Mouse (Mus musculus) hindbrain, embryonic 13.5 days (tissue): ENCODE data around the gene Tfap2b. TPM values are rescaled to one million over a fixed set of nuclear protein-coding genes. Genes with fewer than 3 reads are reported as not detected.

ENCODE experiments used
- ATAC-seq: fragments of 200-750 bp; cut with Nextera tagmentation; 2 replicates; pipeline ENCODE4 v1.8.0; 2017; ENCODE audit warnings: moderate TSS enrichment; ENCODE audit not compliant: low FRiP score
- H3K27ac ChIP-seq: fragments of 300-500 bp; sonication (generic); 2 replicates; pipeline ENCODE4 v1.5.1; 2015; ENCODE audit warnings: inconsistent platforms, mild to moderate bottlenecking, moderate library complexity
- H3K27me3 ChIP-seq: fragments of 300-500 bp; sonication (generic); 2 replicates; pipeline ENCODE4 v1.6.1; 2015; ENCODE audit warnings: mild to moderate bottlenecking, inconsistent platforms
- H3K36me3 ChIP-seq: fragments of 300-500 bp; sonication (generic); 2 replicates; pipeline ENCODE4 v1.6.1; 2015; ENCODE audit warnings: mild to moderate bottlenecking, inconsistent platforms
- H3K4me1 ChIP-seq: fragments of 300-500 bp; sonication (generic); replicated peaks from 2 replicates; pipeline ENCODE4 v1.6.1; 2015; ENCODE audit warnings: inconsistent platforms
- H3K4me2 ChIP-seq: fragments of 300-500 bp; sonication (generic); 2 replicates; pipeline ENCODE4 v1.6.1; 2015; ENCODE audit warnings: inconsistent platforms, mild to moderate bottlenecking, moderate library complexity
- H3K4me3 ChIP-seq: fragments of 300-500 bp; sonication (generic); 2 replicates; pipeline ENCODE4 v1.5.1; 2015; ENCODE audit warnings: mild to moderate bottlenecking, inconsistent platforms
- H3K9ac ChIP-seq: fragments of 300-500 bp; sonication (generic); 2 replicates; pipeline ENCODE4 v1.6.1; 2015; ENCODE audit warnings: mild to moderate bottlenecking, inconsistent platforms
- H3K9me3 ChIP-seq: fragments of 300-500 bp; sonication (generic); 2 replicates; pipeline ENCODE4 v1.6.1; 2016; ENCODE audit warnings: inconsistent platforms
- WGBS: fragments of 180-500 bp; shearing (Covaris S2); methylation state at CpG from one replicate; pipeline ENCODE4 v1.1.7; 2015; 5-methylcytosine and 5-hydroxymethylcytosine counted together
- polyA plus RNA-seq: library from polyadenylated mRNA; unstranded; fragments of >200 nt; fragmentation: Nextera tagmentation; extraction: Ambion mirVana; gene quantifications from 2 replicates; pipeline ENCODE4 v1.2.1, GENCODE M21; 2015

The Tfap2b gene
- polyA plus RNA-seq, 1 experiment from 2014 or later, result 103 TPM

DNA sequence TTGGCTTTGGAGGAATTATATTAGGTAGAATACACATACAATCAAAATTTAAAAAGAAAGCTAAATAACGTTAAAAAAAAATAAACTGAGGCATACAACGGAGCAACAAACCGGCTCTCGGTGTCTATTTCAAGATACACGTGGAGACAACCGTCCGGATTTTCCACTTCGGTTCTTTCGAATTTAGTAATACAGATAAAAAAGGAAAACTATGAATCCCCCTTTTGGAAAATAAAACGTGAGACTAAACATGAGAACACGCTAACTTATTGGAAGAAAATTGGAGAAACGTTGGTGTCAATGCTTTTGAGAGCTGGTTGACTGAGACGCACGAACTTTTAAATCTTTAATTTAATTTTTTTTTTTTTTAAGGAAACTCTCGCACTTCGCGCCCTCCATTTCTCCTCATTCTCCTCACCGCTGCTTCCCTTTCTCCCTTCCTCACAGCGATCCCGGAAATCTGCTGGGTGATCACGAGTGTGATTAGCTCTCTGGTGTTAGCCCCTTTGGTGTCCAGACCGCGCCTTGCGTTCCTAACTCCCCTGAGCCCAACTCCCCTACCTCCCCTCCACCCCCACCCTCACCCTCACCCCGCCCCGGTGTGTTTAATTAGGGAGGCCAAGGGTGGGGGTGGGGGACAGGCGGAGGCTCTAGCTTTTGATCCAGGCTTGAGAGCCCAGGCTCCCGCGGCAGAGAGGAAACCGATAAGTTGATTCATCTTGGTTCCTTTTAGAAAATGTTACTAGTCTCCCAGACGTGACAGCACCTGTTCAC is 25.9 kb downstream of the Tfap2b start:
- Histone ChIP-seq H3K4me3 (no peak overlapping the region), H3K27me3 (peaks cover 87% of the 10 kb centered on the region), H3K9me3 (no peaks in the 10 kb centered on the region), H3K9ac (no peak overlapping the region), H3K4me1 (peaks cover 10% of the 10 kb centered on the region; the same call in 1 of the 2 replicates), H3K36me3 (no peaks in the 10 kb centered on the region), H3K4me2 (no peak overlapping the region), H3K27ac (no peak overlapping the region)
- 4% methylated on average over 31 of the region's 31 CpGs for WGBS
- ATAC-seq, result no peak

DNA sequence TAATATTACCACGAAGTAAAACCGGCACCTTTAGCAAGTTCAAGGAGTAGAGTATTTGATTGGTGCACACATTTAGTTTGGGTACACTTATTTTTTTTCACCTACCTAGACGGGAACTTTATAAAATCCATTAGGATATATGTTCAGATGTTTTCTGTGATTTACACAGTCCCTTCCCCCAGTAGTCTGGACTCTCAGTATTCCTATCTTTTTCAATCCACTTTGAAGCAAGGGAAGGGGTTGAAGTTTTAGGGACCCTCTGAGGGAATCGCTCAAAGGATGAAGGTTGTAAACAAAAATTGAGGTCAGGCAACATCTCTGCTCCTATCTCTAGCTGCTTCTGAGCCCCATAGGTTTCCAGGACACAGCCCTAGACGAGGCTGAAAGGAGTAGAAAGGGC is 27.3 kb downstream of the Tfap2b start:
- no peak overlapping the region for H3K4me3 ChIP-seq
- no peak overlapping the region for H3K4me2 ChIP-seq
- no peaks in the 10 kb centered on the region for H3K9me3 ChIP-seq
- peaks cover 18% of the 10 kb centered on the region for H3K4me1 ChIP-seq
- peaks cover 89% of the 10 kb centered on the region for H3K27me3 ChIP-seq
- WGBS, result 3% methylated on average over 5 of the region's 5 CpGs
- no peak overlapping the region for H3K27ac ChIP-seq
- ATAC-seq, result no peak
- H3K9ac ChIP-seq, result no peak overlapping the region
- H3K36me3 ChIP-seq, result no peaks in the 10 kb centered on the region

- peaks cover 20% of the 10 kb centered on the region for H3K4me1 ChIP-seq
- no peak overlapping the region for H3K27ac ChIP-seq
- H3K27me3 ChIP-seq, result peaks cover 89% of the 10 kb centered on the region
- H3K9me3 ChIP-seq, result no peaks in the 10 kb centered on the region
- no peak overlapping the region for H3K4me2 ChIP-seq
- WGBS, result 3% methylated on average over 21 of the region's 21 CpGs
- H3K4me3 ChIP-seq, result no peak overlapping the region
- no peaks in the 10 kb centered on the region for H3K36me3 ChIP-seq
- ATAC-seq, result no peak
- no peak overlapping the region for H3K9ac ChIP-seq
These were observed 27.9 kb downstream of the Tfap2b start for GRCm38 (mm10) chr1:19236591-19236990.

DNA sequence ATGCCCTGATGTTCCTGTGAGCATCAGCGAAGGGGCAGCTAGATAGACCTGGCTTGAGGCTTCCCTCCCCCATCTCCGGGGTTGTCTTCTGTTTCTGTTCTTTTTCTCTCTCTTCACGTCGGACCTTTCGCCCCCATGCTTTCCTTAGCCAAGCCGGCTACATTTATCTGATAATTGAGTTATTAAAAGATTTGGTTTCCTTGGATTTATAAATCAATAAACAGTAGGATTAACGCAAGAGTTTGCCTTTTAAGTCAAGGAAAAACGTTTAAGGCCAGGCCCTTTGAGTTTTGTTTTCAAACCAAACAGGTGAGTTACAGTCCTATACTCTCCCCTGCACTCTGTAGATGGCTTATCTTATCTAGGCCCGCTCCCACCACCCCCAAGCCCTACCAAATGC is 28.3 kb downstream of the Tfap2b start:
- Histone ChIP-seq H3K9ac (no peak overlapping the region), H3K9me3 (no peaks in the 10 kb centered on the region), H3K27me3 (peaks cover 88% of the 10 kb centered on the region), H3K27ac (no peak overlapping the region), H3K36me3 (no peaks in the 10 kb centered on the region), H3K4me3 (no peak overlapping the region), H3K4me1 (peaks cover 23% of the 10 kb centered on the region), H3K4me2 (no peak overlapping the region)
- WGBS, result 11% methylated on average over 9 of the region's 9 CpGs
- ATAC-seq, result no peak

- no peak for ATAC-seq
- 7% methylated on average over 8 of the region's 8 CpGs for WGBS
- Histone ChIP-seq H3K9me3 (no peaks in the 10 kb centered on the region), H3K4me2 (no peak overlapping the region), H3K4me1 (peaks cover 24% of the 10 kb centered on the region), H3K36me3 (no peaks in the 10 kb centered on the region), H3K9ac (no peak overlapping the region), H3K27ac (no peak overlapping the region), H3K4me3 (no peak overlapping the region), H3K27me3 (peaks cover 88% of the 10 kb centered on the region)
These were observed 29.2 kb downstream of the Tfap2b start for GRCm38 (mm10) chr1:19237721-19238410.

DNA sequence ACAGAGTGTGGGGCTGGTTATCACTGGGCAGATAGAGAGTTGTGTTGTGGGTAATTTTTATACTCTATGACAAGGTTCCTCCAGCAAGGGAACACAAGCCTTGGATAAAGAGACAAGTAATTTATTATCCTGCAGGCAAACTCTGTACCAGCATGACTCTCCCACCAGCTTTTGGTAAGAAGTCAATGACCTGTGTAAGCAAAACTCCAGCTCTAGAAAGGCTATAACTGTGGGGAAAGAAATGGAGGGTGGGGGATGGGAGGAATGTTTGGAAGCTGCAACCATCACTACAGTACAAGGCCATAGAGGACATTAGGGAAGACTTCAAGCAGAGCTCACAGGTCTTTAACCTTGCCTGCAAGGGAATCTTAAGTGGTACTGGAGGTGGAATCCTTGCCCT is 31.3 kb downstream of the Tfap2b start:
- no peak overlapping the region for H3K27ac ChIP-seq
- ATAC-seq, result no peak

DNA sequence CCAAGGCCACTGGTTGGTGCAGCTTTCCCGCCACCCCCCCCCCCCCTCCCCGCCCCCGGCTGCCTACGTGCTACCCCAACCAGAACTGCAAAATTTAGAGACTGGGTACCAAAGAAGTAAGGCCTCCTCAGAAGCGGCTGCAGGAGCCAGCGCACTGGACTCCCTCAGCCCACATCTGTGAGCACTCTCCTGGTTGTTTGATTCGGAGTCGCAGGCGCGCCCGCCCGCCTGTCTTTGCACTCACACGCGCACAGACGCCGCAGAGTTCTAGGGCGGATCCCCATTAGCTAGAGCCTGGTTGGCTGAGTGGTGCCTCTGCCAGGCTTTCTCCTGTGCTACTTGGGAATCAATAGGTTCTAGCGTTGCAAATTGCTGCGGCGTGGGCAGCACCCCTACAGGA is 32.6 kb downstream of the Tfap2b start:
- Histone ChIP-seq H3K4me3 (peak overlapping the region; percentile 21), H3K4me2 (peak overlapping the region; percentile 46), H3K4me1 (peaks cover 36% of the 10 kb centered on the region), H3K27ac (no peak overlapping the region), H3K9ac (peak overlapping the region; percentile 49; the same call in 1 of the 2 replicates), H3K36me3 (no peaks in the 10 kb centered on the region), H3K9me3 (no peaks in the 10 kb centered on the region), H3K27me3 (peaks cover 72% of the 10 kb centered on the region)
- peak; percentile 52 for ATAC-seq
- WGBS, result under 1% methylated on average over 19 of the region's 20 CpGs

More for the DNA sequence above, 31.3 kb downstream of the Tfap2b start:
- Histone ChIP-seq H3K4me3 (no peak overlapping the region), H3K36me3 (no peaks in the 10 kb centered on the region), H3K9ac (no peak overlapping the region), H3K4me1 (peaks cover 30% of the 10 kb centered on the region), H3K9me3 (no peaks in the 10 kb centered on the region), H3K27me3 (peaks cover 84% of the 10 kb centered on the region), H3K4me2 (no peak overlapping the region)

GRCm38 (mm10) chr1:19242021-19242420 is 33.3 kb downstream of the Tfap2b start:
- H3K36me3 ChIP-seq, result no peaks in the 10 kb centered on the region
- no peak overlapping the region for H3K4me3 ChIP-seq
- no peak overlapping the region for H3K4me2 ChIP-seq
- ATAC-seq, result no peak
- no peaks in the 10 kb centered on the region for H3K9me3 ChIP-seq
- WGBS, result 4% methylated on average over 8 of the region's 8 CpGs
- peaks cover 31% of the 10 kb centered on the region for H3K4me1 ChIP-seq
- peaks cover 65% of the 10 kb centered on the region for H3K27me3 ChIP-seq
- no peak overlapping the region for H3K9ac ChIP-seq
- H3K27ac ChIP-seq, result no peak overlapping the region

- WGBS, result 13% methylated on average over 4 of the region's 4 CpGs
- Histone ChIP-seq H3K9me3 (no peaks in the 10 kb centered on the region), H3K4me1 (peaks cover 31% of the 10 kb centered on the region), H3K27me3 (peaks cover 43% of the 10 kb centered on the region), H3K9ac (no peak overlapping the region), H3K4me3 (no peak overlapping the region), H3K27ac (no peak overlapping the region), H3K36me3 (no peaks in the 10 kb centered on the region), H3K4me2 (no peak overlapping the region)
- peak; percentile 83 for ATAC-seq
These were observed 36.3 kb downstream of the Tfap2b start for GRCm38 (mm10) chr1:19245032-19245431.

DNA sequence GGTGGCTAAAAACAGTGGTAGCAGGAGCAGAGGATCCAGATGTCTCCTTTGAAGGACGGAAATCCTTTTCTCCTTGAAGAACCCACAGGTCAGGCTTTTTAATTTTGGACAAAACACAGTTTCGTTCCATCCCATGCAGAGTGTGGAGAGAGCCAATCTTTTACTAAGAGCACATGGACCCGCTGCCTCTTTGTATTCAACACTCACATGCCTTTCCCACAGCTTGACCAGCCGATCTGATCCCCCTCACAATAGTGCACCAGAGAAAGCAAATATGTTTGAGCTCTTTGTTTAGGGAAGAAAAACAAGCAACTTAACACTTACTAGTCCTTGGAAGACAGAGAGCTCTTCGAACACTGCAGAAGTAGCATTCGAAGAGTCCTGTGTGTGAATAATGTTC is 42.6 kb downstream of the Tfap2b start:
- no peak overlapping the region for H3K4me2 ChIP-seq
- H3K27ac ChIP-seq, result no peak overlapping the region
- no peak for ATAC-seq
- no peaks in the 10 kb centered on the region for H3K36me3 ChIP-seq
- H3K27me3 ChIP-seq, result 0 out of 2 replicates have a peak, but pooled peaks cover 7% of the 10 kb centered on the region
- H3K4me3 ChIP-seq, result no peak overlapping the region
- no peaks in the 10 kb centered on the region for H3K9me3 ChIP-seq
- 28% methylated on average over 6 of the region's 6 CpGs for WGBS
- H3K4me1 ChIP-seq, result no peaks in the 10 kb centered on the region
- no peak overlapping the region for H3K9ac ChIP-seq

DNA sequence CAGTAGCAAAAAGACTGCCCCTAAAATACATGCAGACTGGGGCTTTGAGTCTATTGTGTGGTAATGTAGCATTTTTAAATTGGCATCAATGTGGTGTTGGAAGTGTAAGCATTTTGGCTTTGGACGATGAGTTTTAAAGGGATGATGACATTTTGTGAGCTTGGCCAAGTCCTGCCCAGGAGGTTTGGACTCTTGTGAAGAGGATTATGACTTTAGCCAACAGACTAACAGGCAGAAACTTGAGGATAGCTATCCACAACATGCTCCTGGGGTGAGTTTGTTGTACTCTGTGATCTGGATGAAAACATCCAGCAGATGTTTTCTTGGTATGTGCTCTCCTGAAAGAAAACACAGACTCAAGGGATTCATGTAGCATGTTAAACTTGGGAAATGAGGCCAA is 60.9 kb downstream of the Tfap2b start:
- no peak overlapping the region for H3K4me2 ChIP-seq
- H3K36me3 ChIP-seq, result no peaks in the 10 kb centered on the region
- WGBS, result 90% methylated on average over 1 of the region's 1 CpGs
- no peak overlapping the region for H3K9ac ChIP-seq
- H3K27me3 ChIP-seq, result 0 out of 2 replicates have a peak, but pooled peaks cover 2% of the 10 kb centered on the region
- no peak overlapping the region for H3K4me3 ChIP-seq
- H3K27ac ChIP-seq, result no peak overlapping the region
- no peaks in the 10 kb centered on the region for H3K4me1 ChIP-seq
- ATAC-seq, result no peak
- no peaks in the 10 kb centered on the region for H3K9me3 ChIP-seq
